Mouse (Mus musculus): ENCODE measurements around the gene Sox13.

- TF ChIP-seq POLR2A (IDR thresholded peaks at IDR 0.05; ENCODE audit: insufficient read length, low read depth) (no peak), SRF (IDR thresholded peaks at IDR 0.05; ENCODE audit: control insufficient read depth, insufficient read length, low read depth) (no peak), MAX (IDR thresholded peaks at IDR 0.05; ENCODE audit: low read depth) (no peak), TCF12 (IDR thresholded peaks at IDR 0.05; ENCODE audit: insufficient read depth, poor library complexity, severe bottlenecking) (no peak), E2F4 (IDR thresholded peaks at IDR 0.05; ENCODE audit: insufficient read depth) (no peak), USF1 (IDR thresholded peaks at IDR 0.05; ENCODE audit: low read depth) (no peak), CEBPB (IDR thresholded peaks at IDR 0.05; ENCODE audit: insufficient read depth, poor library complexity, severe bottlenecking) (no peak), POLR2AphosphoS2 (IDR thresholded peaks at IDR 0.05; ENCODE audit: insufficient read length, low read depth) (no peak), REST (IDR thresholded peaks at IDR 0.05; ENCODE audit: insufficient read depth, insufficient read length) (no peak), MYOD1 (IDR thresholded peaks at IDR 0.05; ENCODE audit: control insufficient read depth in 1 of 3, insufficient read length in 2 of 3, low read depth in 2 of 3) (no peak), TCF3 (IDR thresholded peaks at IDR 0.05; ENCODE audit: insufficient read length, low read depth) (no peak)
Observed at GRCm38 (mm10) chr1:133434756-133435112, 10.6 kb upstream of the Sox13 start.
